Mouse (Mus musculus) embryonic fibroblast, embryonic 13.5 days (primary cell): ENCODE results near the gene Acot12. TPM values are rescaled to one million over a fixed set of nuclear protein-coding genes. Genes with fewer than 3 reads are reported as not detected.
"Not testable (repeated sequence)": the region's sequence is repeated elsewhere in the genome, so short reads cannot be mapped to it uniquely, and the experiment has no call there.

ENCODE experiments used
- H3K27ac ChIP-seq: 2 replicates; pipeline ENCODE4 v1.5.1; 2012; ENCODE audit warnings: low read length, control low read depth, inconsistent platforms; ENCODE audit not compliant: insufficient read depth
- H3K4me1 ChIP-seq: 2 replicates; pipeline ENCODE4 v1.6.1; 2011; ENCODE audit warnings: low read length; ENCODE audit not compliant: control insufficient read depth, insufficient read depth
- H3K4me3 ChIP-seq: 2 replicates; pipeline ENCODE4 v1.5.1; 2011; ENCODE audit warnings: mild to moderate bottlenecking, control low read depth, low read length; ENCODE audit not compliant: insufficient read depth
- CTCF ChIP-seq: IDR thresholded peaks from 2 replicates; pipeline ENCODE4 v1.5.1; 2011; ENCODE audit warnings: mild to moderate bottlenecking, control low read depth, low read length, moderate library complexity, borderline replicate concordance; ENCODE audit not compliant: insufficient read depth
- POLR2A ChIP-seq: IDR thresholded peaks from 2 replicates; pipeline ENCODE4 v1.6.1; 2011; ENCODE audit warnings: low read depth, mild to moderate bottlenecking, control low read depth, low read length, moderate library complexity
- polyA plus RNA-seq: library from polyadenylated mRNA; stranded (reverse); fragments of >200 nt; gene quantifications from 2 replicates; pipeline ENCODE4 v1.2.4, GENCODE M21; 2011; ENCODE audit warnings: low read depth; ENCODE audit not compliant: missing spikeins, insufficient read length

Acot12 gene
- polyA plus RNA-seq, 1 experiment: not detected

DNA sequence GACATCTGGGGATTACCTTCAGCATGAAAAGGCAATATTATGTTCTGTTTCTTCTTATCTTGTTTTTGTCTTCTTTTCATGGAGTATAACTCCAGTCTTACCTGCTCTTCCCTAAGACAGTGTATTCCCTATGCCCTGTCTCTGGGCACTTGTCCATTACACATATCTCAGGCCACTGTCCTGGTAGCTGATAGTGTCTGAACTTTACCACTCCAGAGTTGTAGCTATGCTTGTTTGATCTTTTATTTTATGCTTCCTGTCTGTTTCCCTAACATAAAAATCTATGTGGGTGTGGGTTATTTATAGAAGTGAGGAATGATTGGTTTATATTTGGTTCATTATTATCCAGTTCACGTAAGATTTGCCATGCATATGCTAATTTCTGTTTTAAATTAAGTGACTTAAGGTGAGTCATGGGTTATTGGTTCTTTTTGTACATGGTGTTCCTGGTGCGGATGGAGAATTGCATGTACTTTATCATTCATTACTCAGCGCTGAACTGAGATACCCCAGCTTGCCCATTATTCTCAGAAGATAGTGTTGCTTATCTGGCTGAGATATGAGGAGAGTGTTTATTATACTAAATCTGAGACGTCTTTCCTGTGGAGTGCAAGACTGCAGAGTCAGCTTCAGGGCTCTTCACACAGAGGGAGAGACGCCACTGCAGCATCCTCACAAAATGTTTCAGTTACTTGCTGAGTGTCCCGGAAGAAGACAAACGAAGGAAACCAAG lies 17.2 kb downstream of the Acot12 start:
- Histone ChIP-seq H3K4me3 (no peak overlapping the region), H3K27ac (no peak overlapping the region), H3K4me1 (peaks cover 4% of the 10 kb centered on the region; the same call in 1 of the 2 replicates)
- TF ChIP-seq POLR2A (no peak), CTCF (no peak)

DNA sequence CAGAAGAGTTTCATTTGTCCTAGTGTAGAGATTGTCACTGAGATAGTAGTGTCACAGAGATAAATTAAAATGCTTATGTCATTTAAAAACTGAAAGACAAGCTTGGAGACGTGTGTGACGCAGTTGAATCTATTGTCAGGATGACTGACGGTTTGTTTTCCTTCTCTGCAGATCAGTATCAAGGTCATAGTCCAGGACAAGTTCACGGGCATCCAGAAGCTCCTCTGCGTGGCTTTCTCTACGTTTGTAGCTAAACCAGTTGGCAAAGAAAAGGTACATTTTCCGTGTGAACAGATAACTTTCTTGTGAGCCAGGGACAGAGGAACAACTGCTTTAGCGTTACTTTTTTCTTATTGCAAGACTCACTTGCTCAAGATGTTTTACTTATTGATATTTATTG lies 18.5 kb downstream of the Acot12 start:
- H3K4me1 ChIP-seq: peaks cover 4% of the 10 kb centered on the region; the same call in 1 of the 2 replicates
- no peak for TF ChIP-seq POLR2A
- TF ChIP-seq CTCF: no peak
- H3K4me3 ChIP-seq: no peak overlapping the region
- H3K27ac ChIP-seq: no peak overlapping the region

DNA sequence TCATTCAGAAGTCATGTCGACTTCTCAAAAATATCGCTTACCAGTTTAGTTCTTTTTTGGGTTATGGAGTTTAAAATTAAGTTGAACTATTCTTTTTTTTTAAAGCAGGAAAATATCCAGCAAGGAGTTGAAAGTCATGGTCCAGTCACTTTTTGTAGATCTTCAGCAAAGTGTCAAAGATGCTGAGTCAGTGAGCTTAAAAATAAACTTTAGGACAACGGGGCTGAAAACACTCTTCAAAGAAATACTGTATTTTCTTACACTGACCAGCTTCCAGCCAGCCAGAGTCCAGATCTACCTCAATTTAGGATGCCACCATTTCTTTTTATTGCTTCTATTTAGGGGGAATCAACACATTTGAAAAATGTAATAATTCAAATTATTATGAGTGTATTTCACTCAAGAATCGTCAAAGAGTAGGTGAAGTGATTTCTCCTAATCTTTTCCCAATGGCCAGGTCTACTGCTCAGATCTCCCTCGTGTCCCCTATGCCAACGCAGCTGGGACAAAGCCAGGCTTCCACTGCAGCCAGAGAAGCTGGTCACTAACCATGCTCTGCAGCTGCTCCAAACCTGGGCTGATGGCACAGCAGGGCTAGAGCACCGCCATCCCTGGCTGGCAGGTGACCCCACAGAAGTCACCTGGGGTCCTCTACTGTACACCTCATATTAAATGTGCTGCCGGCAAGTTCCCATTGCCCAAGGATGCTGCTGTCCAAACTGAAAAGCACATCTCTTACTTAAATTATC lies 19.2 kb downstream of the Acot12 start:
- H3K4me3 ChIP-seq: no peak overlapping the region
- peaks cover 4% of the 10 kb centered on the region; the same call in 1 of the 2 replicates for H3K4me1 ChIP-seq
- H3K27ac ChIP-seq: no peak overlapping the region
- TF ChIP-seq CTCF: no peak
- no peak for TF ChIP-seq POLR2A

DNA sequence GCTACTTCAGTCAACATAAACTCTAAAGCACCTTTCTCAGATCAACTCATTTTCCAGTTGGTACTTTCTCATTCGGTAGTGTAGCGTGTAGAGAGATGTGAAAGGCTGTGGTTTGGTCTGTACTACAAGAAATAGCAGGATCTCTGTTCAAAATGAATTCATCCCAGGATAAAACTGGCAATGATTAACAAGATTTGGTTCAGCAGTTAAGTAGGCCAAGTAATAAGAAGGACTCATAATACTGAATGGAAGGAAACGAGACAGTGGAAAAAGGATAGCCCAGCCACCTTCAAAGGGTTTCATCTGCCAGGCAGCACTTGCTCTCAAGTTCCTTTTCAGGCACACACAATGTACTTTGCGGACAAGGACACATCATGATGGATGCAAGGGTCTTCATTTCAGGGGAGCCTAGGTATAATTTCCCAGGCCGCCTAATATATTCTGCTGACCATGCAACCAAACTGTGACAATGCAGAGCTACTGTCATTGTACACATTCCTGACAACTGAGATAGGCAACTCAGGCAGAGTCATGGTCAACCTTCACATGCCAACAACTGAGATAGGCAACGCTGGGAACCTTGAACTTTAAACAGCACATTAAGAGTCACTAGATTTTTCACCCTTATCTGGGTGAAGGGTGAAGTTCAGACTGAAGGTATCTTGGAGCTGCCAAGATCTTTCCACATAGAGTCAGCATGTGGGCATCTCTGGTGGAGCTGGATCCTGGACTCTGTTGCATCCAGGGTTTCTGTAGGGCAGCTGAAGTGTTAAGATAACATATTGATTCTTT lies 20.5 kb downstream of the Acot12 start:
- Histone ChIP-seq H3K4me1 (no peaks in the 10 kb centered on the region; the same call in 1 of the 2 replicates), H3K27ac (no peak overlapping the region), H3K4me3 (no peak overlapping the region)
- TF ChIP-seq POLR2A: no peak
- no peak for TF ChIP-seq CTCF

DNA sequence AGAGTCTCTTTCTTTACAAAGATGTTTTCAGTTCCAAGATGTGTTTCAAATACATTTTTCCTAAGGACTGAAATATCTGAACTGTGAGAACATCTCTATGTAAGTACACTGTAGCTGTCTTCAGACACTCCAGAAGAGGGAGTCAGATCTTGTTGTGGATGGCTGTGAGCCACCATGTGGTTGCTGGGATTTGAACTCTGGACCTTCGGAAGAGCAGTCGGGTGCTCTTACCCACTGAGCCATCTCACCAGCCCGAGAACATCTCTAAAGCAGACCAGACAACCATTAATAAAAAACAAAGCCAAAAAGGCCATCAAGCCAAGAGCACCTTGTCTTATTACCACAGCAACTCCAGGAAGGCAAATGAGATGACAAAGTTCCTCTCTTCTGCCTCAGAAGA lies 22.3 kb downstream of the Acot12 start:
- not testable (repeated sequence) for H3K4me3 ChIP-seq, H3K4me1 ChIP-seq, H3K27ac ChIP-seq

DNA sequence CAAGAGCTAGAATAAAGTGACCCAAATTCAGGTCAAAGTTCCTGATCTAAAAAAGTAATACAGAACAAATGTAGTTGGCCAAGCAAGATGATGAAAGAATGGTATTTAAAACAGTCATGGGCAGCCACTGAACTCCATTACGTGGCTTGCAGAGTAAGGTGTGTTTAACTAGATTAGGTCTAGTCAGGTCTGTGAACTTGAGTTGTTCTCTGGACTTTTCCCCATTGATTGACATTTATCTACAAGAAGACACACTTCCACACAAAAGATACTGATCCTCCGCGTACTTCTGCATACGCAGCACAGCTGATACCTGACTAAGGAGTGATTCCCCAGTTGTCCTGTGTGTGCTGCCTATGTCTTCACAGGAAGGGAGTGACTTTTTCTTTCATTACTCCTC lies 24.3 kb downstream of the Acot12 start:
- H3K4me3 ChIP-seq: no peak overlapping the region
- no peaks in the 10 kb centered on the region; the same call in 1 of the 2 replicates for H3K4me1 ChIP-seq
- TF ChIP-seq CTCF: no peak
- no peak for TF ChIP-seq POLR2A
- H3K27ac ChIP-seq: no peak overlapping the region

DNA sequence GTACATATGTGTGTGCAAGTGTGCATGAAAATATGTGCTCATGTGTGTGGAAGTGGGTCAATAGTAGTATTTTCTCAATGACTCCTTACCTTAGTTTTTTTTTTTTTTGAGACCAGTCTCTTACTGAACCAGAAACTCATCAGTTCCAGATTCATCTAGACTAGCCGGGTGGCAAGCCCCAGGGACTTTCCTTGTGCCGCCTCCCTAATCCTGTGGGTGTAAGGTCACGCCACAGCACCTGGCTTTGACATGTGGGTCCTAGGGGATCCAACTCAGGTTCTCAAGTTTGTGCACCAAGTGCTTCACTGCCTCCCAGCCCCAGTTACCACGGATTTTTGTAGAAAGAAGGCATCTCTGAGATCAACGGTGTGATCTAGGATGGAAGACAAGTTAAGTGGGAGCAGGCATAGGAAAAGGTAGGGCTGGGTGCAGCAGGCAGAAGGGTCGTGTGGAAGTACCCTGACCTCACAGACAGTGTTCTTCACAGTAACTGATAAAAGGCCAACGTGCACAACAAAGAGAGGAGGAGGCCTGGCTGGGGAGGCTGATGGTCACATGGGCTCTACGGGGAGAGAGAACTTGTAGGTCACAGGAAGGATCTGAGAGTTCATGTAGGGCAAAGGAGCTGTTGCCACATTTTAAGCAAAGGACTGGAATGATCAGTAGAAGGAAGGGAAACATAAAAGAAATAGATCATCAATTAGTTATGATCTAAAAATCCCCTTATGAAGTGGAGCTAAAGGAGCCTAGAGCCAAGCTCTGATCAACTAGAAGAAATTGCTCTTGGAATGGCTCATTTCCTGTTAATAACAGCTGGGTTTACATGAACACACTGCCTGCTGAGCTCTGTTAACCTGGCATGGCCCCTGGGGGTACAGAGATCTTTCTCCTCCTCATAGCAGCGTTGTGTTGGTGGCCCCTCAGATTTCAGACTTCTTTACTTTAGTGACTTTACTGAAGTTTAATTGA lies 27.7 kb downstream of the Acot12 start:
- no peak for TF ChIP-seq POLR2A
- no peak for TF ChIP-seq CTCF
- no peak overlapping the region for H3K27ac ChIP-seq
- H3K4me1 ChIP-seq: no peaks in the 10 kb centered on the region; the same call in 1 of the 2 replicates
- no peak overlapping the region for H3K4me3 ChIP-seq

DNA sequence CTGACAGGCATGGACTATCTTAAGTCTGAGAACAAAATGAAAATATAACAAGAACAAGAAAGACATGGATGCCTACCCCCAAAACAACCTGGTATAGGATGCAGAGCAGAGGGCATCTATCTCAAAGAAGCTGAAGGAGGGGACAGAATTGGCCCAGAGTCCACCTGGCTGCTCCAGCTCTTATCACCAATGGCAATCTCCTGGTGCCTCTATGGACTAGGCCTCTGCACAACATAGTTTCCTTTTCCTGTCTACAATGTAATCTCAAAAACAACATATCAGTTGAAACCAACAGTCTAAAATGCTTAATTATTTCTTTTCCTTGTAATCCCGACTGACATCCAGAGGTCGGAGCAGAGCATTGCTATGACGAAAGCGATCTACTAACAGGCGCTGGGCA lies 36.8 kb downstream of the Acot12 start:
- no peak for TF ChIP-seq POLR2A
- Histone ChIP-seq H3K27ac (no peak overlapping the region), H3K4me3 (no peak overlapping the region)

DNA sequence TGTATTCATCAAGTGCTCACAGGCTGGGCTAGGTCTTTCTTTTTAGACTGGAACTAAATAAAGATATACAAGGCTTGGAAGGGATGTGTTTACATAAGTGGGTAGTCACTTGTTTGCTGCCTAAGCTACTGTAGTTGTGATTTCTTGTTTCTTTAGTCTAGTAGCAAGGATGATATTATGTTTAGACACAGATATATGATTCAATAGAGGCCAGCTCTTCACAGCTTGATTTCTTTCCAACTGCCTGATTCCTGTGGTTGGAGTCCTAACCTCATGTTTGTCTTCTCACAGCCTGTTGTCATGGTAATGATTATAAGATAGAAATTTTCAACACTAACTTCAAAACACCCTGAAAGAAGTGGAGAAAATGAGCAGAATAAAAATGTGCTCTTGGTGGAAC lies 38.6 kb downstream of the Acot12 start:
- no peaks in the 10 kb centered on the region for H3K4me1 ChIP-seq
- H3K27ac ChIP-seq: no peak overlapping the region
- TF ChIP-seq CTCF: no peak
- no peak for TF ChIP-seq POLR2A
- H3K4me3 ChIP-seq: no peak overlapping the region

More for the DNA sequence above, 36.8 kb downstream of the Acot12 start:
- H3K4me1 ChIP-seq: no peaks in the 10 kb centered on the region
